Mouse (Mus musculus): ENCODE results near the gene Rpl13. TPM values are rescaled to one million over a fixed set of nuclear protein-coding genes. Genes with fewer than 3 reads are reported as not detected.

Gene Rpl13
- polyA plus RNA-seq (2012; ENCODE audit: low replicate concordance), result 3,132 and 3,903 TPM in 2 replicates

DNA sequence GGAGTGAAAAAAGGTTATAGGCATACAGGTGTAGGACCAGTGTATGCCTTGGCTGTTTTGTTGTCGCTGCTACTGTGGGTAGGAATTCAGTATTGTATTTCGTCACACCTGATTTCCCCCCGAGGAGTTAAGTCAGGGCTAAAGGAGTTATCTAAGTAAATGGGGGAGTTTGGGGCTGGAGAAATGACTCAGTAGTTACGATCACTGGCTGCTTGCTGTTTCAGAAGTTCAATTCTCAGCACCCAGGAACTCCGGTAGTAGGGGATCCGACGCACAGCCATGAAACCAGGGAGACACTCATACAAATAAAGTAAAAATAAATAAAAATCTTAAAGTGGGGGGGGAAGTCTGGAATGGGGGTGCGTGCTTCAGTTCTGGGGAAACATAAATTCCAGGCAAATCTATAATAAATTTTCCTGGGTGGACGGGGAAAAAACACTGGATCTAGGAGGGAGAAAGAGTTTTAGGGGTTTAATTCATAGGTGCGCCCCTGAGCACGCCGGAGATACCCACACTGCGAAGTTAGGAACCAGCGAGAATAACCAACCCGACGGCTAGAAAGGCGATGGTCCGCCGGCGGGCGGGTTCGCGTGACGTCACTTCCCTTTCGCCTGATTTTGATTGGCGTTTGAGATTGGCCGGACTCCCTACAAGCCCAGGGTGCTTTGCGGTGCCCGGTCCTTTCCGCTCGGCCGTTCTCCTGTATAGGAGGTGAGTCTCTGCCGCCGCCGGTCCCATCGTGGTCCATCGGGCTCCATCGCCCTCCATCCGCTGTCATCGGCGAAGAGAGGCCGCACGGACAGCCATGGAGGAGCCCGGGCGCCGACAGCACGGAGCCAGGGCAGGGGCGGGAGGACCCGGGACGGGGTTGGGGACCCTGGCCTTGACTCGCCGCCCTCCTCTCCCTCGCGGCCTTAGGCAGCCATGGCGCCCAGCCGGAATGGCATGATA, at the start of gene Rpl13:
Gene Rpl13 (plus strand): TSS at position 616 of the 951 bp plus-strand sequence.

GRCm38 (mm10) chr8:123062721-123063120, 39.4 kb upstream of the Rpl13 start, which contains the start of gene Spg7:
TSS of gene Spg7 (plus strand) at chr8:123062942.

DNA sequence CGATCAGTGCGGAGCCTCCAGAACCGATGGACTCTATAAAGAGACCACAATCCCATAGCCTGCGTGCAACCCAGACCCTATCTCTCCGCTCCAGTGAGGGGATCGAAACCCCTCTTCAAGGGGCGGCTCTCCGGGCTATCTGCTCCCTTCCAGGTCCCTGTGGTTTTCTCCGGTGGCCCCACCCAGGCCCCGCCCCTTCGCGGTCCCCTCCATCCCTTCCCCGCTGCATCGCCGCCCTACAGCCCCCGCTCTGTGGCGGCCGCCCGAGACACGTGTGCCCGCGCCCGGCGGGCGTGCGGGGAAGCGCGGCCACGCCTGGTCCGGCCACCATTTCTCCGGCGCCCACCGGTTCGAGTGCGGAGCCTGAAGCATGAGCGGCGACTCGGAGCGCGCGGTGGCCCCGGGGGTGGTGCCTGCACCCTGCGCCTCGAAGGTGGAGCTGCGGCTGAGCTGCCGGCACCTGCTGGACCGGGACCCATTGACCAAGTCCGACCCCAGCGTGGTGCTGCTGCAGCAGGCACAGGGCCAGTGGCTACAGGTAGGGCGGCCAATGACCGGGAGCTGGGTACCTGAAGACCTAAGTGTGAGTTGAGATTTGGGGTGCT, 15.1 kb downstream of the Rpl13 start, which contains the start of gene Cpne7:
Gene Cpne7 (plus strand): TSS at position 248 of the 605 bp plus-strand sequence.

Other genes starting within 250 kb of the Rpl13 start
- 140 and 285 TPM in 2 replicates for gene Ankrd11, start 60.1 kb upstream of the Rpl13 start, polyA plus RNA-seq (2012; ENCODE audit: low replicate concordance)
- 42.2 and 42.8 TPM in 2 replicates for gene Spg7, start 39.4 kb upstream of the Rpl13 start, polyA plus RNA-seq (2012; ENCODE audit: low replicate concordance)
- gene Cpne7, start 15.0 kb downstream of the Rpl13 start, polyA plus RNA-seq (2012; ENCODE audit: low replicate concordance), result 1.2 and 4.3 TPM in 2 replicates
- not detected in 2 replicates for gene Sult5a1, start 56.0 kb downstream of the Rpl13 start, polyA plus RNA-seq (2012; ENCODE audit: low replicate concordance)
- gene Dpep1, start 83.9 kb downstream of the Rpl13 start, polyA plus RNA-seq (2012; ENCODE audit: low replicate concordance), result not detected in 2 replicates
- 23.5 and 38.8 TPM in 2 replicates for gene Chmp1a, start 110.4 kb downstream of the Rpl13 start, polyA plus RNA-seq (2012; ENCODE audit: low replicate concordance)
- gene Spata33, start 110.5 kb downstream of the Rpl13 start, polyA plus RNA-seq (2012; ENCODE audit: low replicate concordance), result 0.11 TPM in 1 of 2 replicates, not detected in the other
- gene Cdk10, start 122.5 kb downstream of the Rpl13 start, polyA plus RNA-seq (2012; ENCODE audit: low replicate concordance), result 66.1 and 110 TPM in 2 replicates
- gene Spata2l, start 133.9 kb downstream of the Rpl13 start, polyA plus RNA-seq (2012; ENCODE audit: low replicate concordance), result 11.9 and 12.8 TPM in 2 replicates
- gene Zfp276, start 151.8 kb downstream of the Rpl13 start, polyA plus RNA-seq (2012; ENCODE audit: low replicate concordance), result 19.5 and 32.7 TPM in 2 replicates
- gene Vps9d1, start 152.0 kb downstream of the Rpl13 start, polyA plus RNA-seq (2012; ENCODE audit: low replicate concordance), result 136 and 348 TPM in 2 replicates
- gene Fanca, start 216.2 kb downstream of the Rpl13 start, polyA plus RNA-seq (2012; ENCODE audit: low replicate concordance), result 7.0 and 16.7 TPM in 2 replicates
- 0.24 and 0.85 TPM in 2 replicates for gene Spire2, start 230.4 kb downstream of the Rpl13 start, polyA plus RNA-seq (2012; ENCODE audit: low replicate concordance)